Mouse (Mus musculus) heart, embryonic 16.5 days (tissue): ENCODE measurements around the gene D630003M21Rik. TPM values are rescaled to one million over a fixed set of nuclear protein-coding genes. Genes with fewer than 3 reads are reported as not detected.
A peak's percentile ranks its signal among the peaks of the same experiment; 100 is the strongest.

Experiments used
- ATAC-seq: fragments of 200-750 bp; cut with Nextera tagmentation; replicated peaks from 2 replicates; pipeline ENCODE4 v1.8.0; 2017; ENCODE audit warnings: moderate number of reproducible peaks; ENCODE audit not compliant: insufficient read depth, low FRiP score; ENCODE audit errors: extremely low read depth
- H3K27ac ChIP-seq: fragments of 300-500 bp; sonication (generic); 2 replicates; pipeline ENCODE4 v1.5.1; 2014; ENCODE audit warnings: mild to moderate bottlenecking, low read length, control low read depth, moderate library complexity
- H3K27me3 ChIP-seq: fragments of 300-500 bp; sonication (generic); 2 replicates; pipeline ENCODE4 v1.6.1; 2014; ENCODE audit warnings: low read length, mixed read lengths; ENCODE audit not compliant: control insufficient read depth, insufficient read depth
- H3K36me3 ChIP-seq: fragments of 300-500 bp; sonication (generic); 2 replicates; pipeline ENCODE4 v1.6.1; 2014; ENCODE audit not compliant: control insufficient read depth, insufficient read depth
- H3K4me1 ChIP-seq: fragments of 300-500 bp; sonication (generic); 2 replicates; pipeline ENCODE4 v1.6.1; 2014; ENCODE audit warnings: low read length, mixed read lengths; ENCODE audit not compliant: control insufficient read depth, insufficient read depth
- H3K4me2 ChIP-seq: fragments of 300-500 bp; sonication (generic); 2 replicates; pipeline ENCODE4 v1.6.1; 2014; ENCODE audit warnings: low read depth, mild to moderate bottlenecking, control low read depth, low read length
- H3K4me3 ChIP-seq: fragments of 300-500 bp; sonication (generic); 2 replicates; pipeline ENCODE4 v1.5.1; 2014; ENCODE audit warnings: mild to moderate bottlenecking, control low read depth, low read length
- H3K9ac ChIP-seq: fragments of 300-500 bp; sonication (generic); 2 replicates; pipeline ENCODE4 v1.6.1; 2014; ENCODE audit warnings: low read length, control low read depth
- H3K9me3 ChIP-seq: fragments of 300-500 bp; sonication (generic); replicated peaks from 2 replicates; pipeline ENCODE4 v1.6.1; 2016; ENCODE audit warnings: low read length; ENCODE audit not compliant: control insufficient read depth
- WGBS: fragments of 180-500 bp; shearing (Covaris S2); extraction: QIAGEN DNeasy Blood & Tissue Kit; methylation state at CpG from one replicate; pipeline ENCODE4 v1.1.7; 2014; 5-methylcytosine and 5-hydroxymethylcytosine counted together
- polyA plus RNA-seq: library from polyadenylated mRNA; unstranded; fragments of >200 nt; fragmentation: Nextera tagmentation; extraction: Ambion mirVana; gene quantifications from 2 replicates; pipeline ENCODE4 v1.2.1, GENCODE M21; 2015

The D630003M21Rik gene
- polyA plus RNA-seq, 1 experiment from 2014 or later = 2.2 TPM

- H3K4me3 ChIP-seq = no peak overlapping the region
- H3K4me2 ChIP-seq = no peak overlapping the region
- no peaks in the 10 kb centered on the region for H3K9me3 ChIP-seq
- 88% methylated on average over 2 of the region's 2 CpGs for WGBS
- ATAC-seq = no peak
- no peaks in the 10 kb centered on the region for H3K27me3 ChIP-seq
- no peak overlapping the region for H3K27ac ChIP-seq
- no peak overlapping the region for H3K9ac ChIP-seq
- H3K36me3 ChIP-seq = no peaks in the 10 kb centered on the region
- peaks cover 34% of the 10 kb centered on the region for H3K4me1 ChIP-seq
Measured at GRCm38 (mm10) chr2:158170394-158170793, 58.6 kb downstream of the D630003M21Rik start.

GRCm38 (mm10) chr2:158169771-158170170 is 59.3 kb downstream of the D630003M21Rik start:
- no peak overlapping the region for H3K9ac ChIP-seq
- H3K9me3 ChIP-seq = no peaks in the 10 kb centered on the region
- H3K4me1 ChIP-seq = peaks cover 29% of the 10 kb centered on the region
- H3K27ac ChIP-seq = no peak overlapping the region
- H3K4me3 ChIP-seq = no peak overlapping the region
- WGBS = 70% methylated on average over 7 of the region's 7 CpGs
- no peak overlapping the region for H3K4me2 ChIP-seq
- H3K27me3 ChIP-seq = no peaks in the 10 kb centered on the region
- H3K36me3 ChIP-seq = no peaks in the 10 kb centered on the region
- no peak for ATAC-seq

- Histone ChIP-seq H3K4me2 (no peak overlapping the region), H3K27me3 (no peaks in the 10 kb centered on the region), H3K9me3 (no peaks in the 10 kb centered on the region), H3K4me1 (peaks cover 29% of the 10 kb centered on the region), H3K27ac (peak overlapping the region; percentile 54), H3K36me3 (no peaks in the 10 kb centered on the region), H3K9ac (no peak overlapping the region), H3K4me3 (no peak overlapping the region)
- WGBS = 59% methylated on average over 6 of the region's 6 CpGs
- no peak for ATAC-seq
Measured at GRCm38 (mm10) chr2:158169351-158169750, 59.7 kb downstream of the D630003M21Rik start.

- Histone ChIP-seq H3K4me2 (no peak overlapping the region), H3K27me3 (no peaks in the 10 kb centered on the region), H3K9ac (no peak overlapping the region), H3K9me3 (no peaks in the 10 kb centered on the region), H3K4me3 (no peak overlapping the region), H3K27ac (peak overlapping the region; percentile 80), H3K36me3 (no peaks in the 10 kb centered on the region), H3K4me1 (peaks cover 29% of the 10 kb centered on the region)
- WGBS = 21% methylated on average over 8 of the region's 8 CpGs
- peak; percentile 89 for ATAC-seq
Measured at GRCm38 (mm10) chr2:158168741-158169211, 60.2 kb downstream of the D630003M21Rik start.

GRCm38 (mm10) chr2:158167496-158168205 is 61.4 kb downstream of the D630003M21Rik start:
- peak overlapping the region; percentile 16 for H3K4me2 ChIP-seq
- H3K9me3 ChIP-seq = no peaks in the 10 kb centered on the region
- 28% methylated on average over 9 of the region's 9 CpGs for WGBS
- H3K27ac ChIP-seq = peak overlapping the region; percentile 80
- H3K4me1 ChIP-seq = peaks cover 29% of the 10 kb centered on the region
- no peak overlapping the region for H3K4me3 ChIP-seq
- no peaks in the 10 kb centered on the region for H3K36me3 ChIP-seq
- peak overlapping the region; percentile 9; the same call in 1 of the 2 replicates for H3K9ac ChIP-seq
- ATAC-seq = 0 out of 2 replicates have a peak, but pooled peaks have one; percentile 34
- no peaks in the 10 kb centered on the region for H3K27me3 ChIP-seq

GRCm38 (mm10) chr2:158166628-158167027 is 62.4 kb downstream of the D630003M21Rik start:
- ATAC-seq = no peak
- Histone ChIP-seq H3K4me3 (no peak overlapping the region), H3K27ac (peak overlapping the region; percentile 59), H3K4me1 (peaks cover 31% of the 10 kb centered on the region), H3K36me3 (no peaks in the 10 kb centered on the region), H3K27me3 (no peaks in the 10 kb centered on the region), H3K4me2 (peak overlapping the region; percentile 15; the same call in 1 of the 2 replicates), H3K9ac (no peak overlapping the region), H3K9me3 (no peaks in the 10 kb centered on the region)
- 75% methylated on average over 7 of the region's 7 CpGs for WGBS

- no peaks in the 10 kb centered on the region for H3K27me3 ChIP-seq
- no peaks in the 10 kb centered on the region for H3K9me3 ChIP-seq
- ATAC-seq = no peak
- H3K4me3 ChIP-seq = no peak overlapping the region
- H3K4me1 ChIP-seq = peaks cover 31% of the 10 kb centered on the region
- no peak overlapping the region for H3K9ac ChIP-seq
- no peaks in the 10 kb centered on the region for H3K36me3 ChIP-seq
- no peak overlapping the region for H3K4me2 ChIP-seq
- H3K27ac ChIP-seq = no peak overlapping the region
- 82% methylated on average over 4 of the region's 4 CpGs for WGBS
Measured at GRCm38 (mm10) chr2:158165776-158166175, 63.2 kb downstream of the D630003M21Rik start.

GRCm38 (mm10) chr2:158163034-158163433 is 66.0 kb downstream of the D630003M21Rik start:
- Histone ChIP-seq H3K27ac (no peak overlapping the region), H3K4me3 (no peak overlapping the region), H3K4me2 (no peak overlapping the region), H3K9ac (no peak overlapping the region), H3K4me1 (peaks cover 30% of the 10 kb centered on the region), H3K27me3 (no peaks in the 10 kb centered on the region), H3K36me3 (no peaks in the 10 kb centered on the region), H3K9me3 (no peaks in the 10 kb centered on the region)
- WGBS = 64% methylated on average over 6 of the region's 6 CpGs
- ATAC-seq = no peak

GRCm38 (mm10) chr2:158161761-158162160 is 67.3 kb downstream of the D630003M21Rik start:
- no peak for ATAC-seq
- no peaks in the 10 kb centered on the region for H3K9me3 ChIP-seq
- WGBS = 70% methylated on average over 6 of the region's 6 CpGs
- H3K4me3 ChIP-seq = no peak overlapping the region
- H3K27ac ChIP-seq = no peak overlapping the region
- no peaks in the 10 kb centered on the region for H3K27me3 ChIP-seq
- H3K36me3 ChIP-seq = no peaks in the 10 kb centered on the region
- no peak overlapping the region for H3K4me2 ChIP-seq
- peaks cover 18% of the 10 kb centered on the region for H3K4me1 ChIP-seq
- no peak overlapping the region for H3K9ac ChIP-seq
